Mouse (Mus musculus) stomach, embryonic 15.5 days (tissue): Measurements from ENCODE around the gene Kmt5c. TPM values are rescaled to one million over a fixed set of nuclear protein-coding genes. Genes with fewer than 3 reads are reported as not detected.

Experiments used
- ATAC-seq: fragments of 200-750 bp; cut with Nextera tagmentation; 2 replicates; pipeline ENCODE4 v1.8.0; 2017; ENCODE audit warnings: low read depth, moderate number of reproducible peaks, moderate TSS enrichment; ENCODE audit not compliant: insufficient read depth, low FRiP score
- H3K27ac ChIP-seq: fragments of 300-500 bp; sonication (generic); 2 replicates; pipeline ENCODE4 v1.5.1; 2015; ENCODE audit warnings: mild to moderate bottlenecking, inconsistent platforms
- H3K27me3 ChIP-seq: fragments of 300-500 bp; sonication (generic); replicated peaks from 2 replicates; pipeline ENCODE4 v1.6.1; 2015; ENCODE audit warnings: inconsistent platforms
- H3K36me3 ChIP-seq: fragments of 300-500 bp; sonication (generic); 2 replicates; pipeline ENCODE4 v1.6.1; 2015; ENCODE audit warnings: inconsistent platforms
- H3K4me1 ChIP-seq: fragments of 300-500 bp; sonication (generic); 2 replicates; pipeline ENCODE4 v1.6.1; 2015; ENCODE audit warnings: inconsistent platforms
- H3K4me2 ChIP-seq: fragments of 300-500 bp; sonication (generic); 2 replicates; pipeline ENCODE4 v1.6.1; 2015; ENCODE audit warnings: mild to moderate bottlenecking, inconsistent platforms
- H3K4me3 ChIP-seq: fragments of 300-500 bp; sonication (generic); replicated peaks from 2 replicates; pipeline ENCODE4 v1.5.1; 2015; ENCODE audit warnings: inconsistent platforms
- H3K9ac ChIP-seq: fragments of 300-500 bp; sonication (generic); 2 replicates; pipeline ENCODE4 v1.6.1; 2015; ENCODE audit warnings: inconsistent platforms
- H3K9me3 ChIP-seq: fragments of 300-500 bp; sonication (generic); 2 replicates; pipeline ENCODE4 v1.6.1; 2016; ENCODE audit warnings: inconsistent platforms
- WGBS: fragments of 180-500 bp; shearing (Covaris S2); methylation state at CpG from one replicate; pipeline ENCODE4 v1.1.7; 2015; 5-methylcytosine and 5-hydroxymethylcytosine counted together
- polyA plus RNA-seq: library from polyadenylated mRNA; unstranded; fragments of >200 nt; fragmentation: Nextera tagmentation; extraction: Ambion mirVana; gene quantifications from 2 replicates; pipeline ENCODE4 v1.2.1, GENCODE M21; 2015

Kmt5c gene
- polyA plus RNA-seq, 1 experiment from 2014 or later, result 57.2 TPM

DNA sequence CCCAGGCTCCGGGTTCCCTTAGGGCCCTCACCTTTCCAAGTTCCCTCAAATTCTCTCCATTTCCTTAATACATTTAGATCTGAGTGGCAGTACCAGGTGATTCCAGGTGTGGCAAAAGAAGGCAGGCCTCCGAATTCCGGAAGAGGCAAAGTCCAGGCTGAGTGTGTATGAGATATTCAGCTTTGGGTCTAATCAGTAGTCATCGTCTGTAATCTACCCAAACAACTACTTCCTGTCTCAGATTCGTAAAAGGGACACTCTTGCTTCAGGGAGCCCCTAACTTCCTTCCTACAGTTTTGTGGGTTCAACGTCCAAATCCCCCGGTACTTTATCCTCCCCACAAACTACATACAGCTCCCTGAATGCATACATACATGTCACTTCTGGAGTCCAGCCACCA lies 14.7 kb upstream of the Kmt5c start, which contains the start of gene Tmem150b:
Tmem150b (minus strand) TSS at position 81 of the 400 bp plus-strand sequence.
- Histone ChIP-seq H3K27ac (peak within 1 kb of the TSS; percentile 82), H3K36me3 (no peaks in the 10 kb centered on the region), H3K9me3 (no peaks in the 10 kb centered on the region), H3K4me2 (peak within 1 kb of the TSS; percentile 59), H3K9ac (no peak within 1 kb of the TSS), H3K4me1 (peaks cover 10% of the 10 kb centered on the region; the same call in 1 of the 2 replicates), H3K27me3 (no peaks in the 10 kb centered on the region), H3K4me3 (peak within 1 kb of the TSS; percentile 40)
- no peak for ATAC-seq
- 66% methylated on average over 7 of the region's 7 CpGs for WGBS

- 71% methylated on average over 5 of the region's 5 CpGs for WGBS
- H3K36me3 ChIP-seq, result no peaks in the 10 kb centered on the region
These were observed 8.8 kb upstream of the Kmt5c start for GRCm38 (mm10) chr7:4731090-4731489.

DNA sequence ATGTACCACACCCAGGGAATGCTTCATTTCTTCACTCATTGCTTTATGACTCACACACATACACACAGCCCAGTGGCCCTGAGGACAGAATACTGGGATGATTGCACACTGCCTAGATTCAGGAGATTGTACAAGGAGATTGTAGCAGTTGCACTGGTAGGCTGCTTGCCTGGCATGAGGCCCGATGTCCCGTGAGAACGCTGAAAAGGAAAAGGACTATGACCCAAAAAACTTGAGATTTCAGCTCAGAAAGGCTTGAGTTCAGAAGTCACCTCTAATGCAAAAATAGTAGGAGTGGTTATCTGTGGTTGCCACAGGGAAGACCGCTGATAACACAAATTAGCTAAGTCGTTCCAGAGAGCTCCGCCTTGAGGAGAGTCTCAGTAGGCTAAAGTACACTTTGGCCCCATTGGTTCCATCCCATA lies 6.9 kb upstream of the Kmt5c start:
- no peak overlapping the region for H3K4me3 ChIP-seq
- H3K27me3 ChIP-seq, result no peaks in the 10 kb centered on the region
- 49% methylated on average over 6 of the region's 6 CpGs for WGBS
- ATAC-seq, result peak; percentile 70
- H3K4me2 ChIP-seq, result no peak overlapping the region
- no peaks in the 10 kb centered on the region for H3K36me3 ChIP-seq
- no peaks in the 10 kb centered on the region for H3K4me1 ChIP-seq
- H3K9ac ChIP-seq, result no peak overlapping the region
- H3K9me3 ChIP-seq, result no peaks in the 10 kb centered on the region
- H3K27ac ChIP-seq, result no peak overlapping the region

More at GRCm38 (mm10) chr7:4731090-4731489, 8.8 kb upstream of the Kmt5c start:
- Histone ChIP-seq H3K27me3 (no peaks in the 10 kb centered on the region), H3K4me2 (no peak overlapping the region), H3K4me1 (no peaks in the 10 kb centered on the region), H3K9ac (no peak overlapping the region), H3K9me3 (no peaks in the 10 kb centered on the region), H3K27ac (no peak overlapping the region), H3K4me3 (no peak overlapping the region)
- no peak for ATAC-seq

GRCm38 (mm10) chr7:4739041-4739543 lies 823 bp upstream of the Kmt5c start:
- no peak overlapping the region for H3K9ac ChIP-seq
- H3K4me2 ChIP-seq, result peak overlapping the region; percentile 56
- no peaks in the 10 kb centered on the region for H3K27me3 ChIP-seq
- no peaks in the 10 kb centered on the region for H3K9me3 ChIP-seq
- no peak for ATAC-seq
- H3K4me3 ChIP-seq, result peak overlapping the region; percentile 34
- 52% methylated on average over 10 of the region's 10 CpGs for WGBS
- peaks cover 29% of the 10 kb centered on the region for H3K4me1 ChIP-seq
- H3K27ac ChIP-seq, result peak overlapping the region; percentile 71
- H3K36me3 ChIP-seq, result no peaks in the 10 kb centered on the region

DNA sequence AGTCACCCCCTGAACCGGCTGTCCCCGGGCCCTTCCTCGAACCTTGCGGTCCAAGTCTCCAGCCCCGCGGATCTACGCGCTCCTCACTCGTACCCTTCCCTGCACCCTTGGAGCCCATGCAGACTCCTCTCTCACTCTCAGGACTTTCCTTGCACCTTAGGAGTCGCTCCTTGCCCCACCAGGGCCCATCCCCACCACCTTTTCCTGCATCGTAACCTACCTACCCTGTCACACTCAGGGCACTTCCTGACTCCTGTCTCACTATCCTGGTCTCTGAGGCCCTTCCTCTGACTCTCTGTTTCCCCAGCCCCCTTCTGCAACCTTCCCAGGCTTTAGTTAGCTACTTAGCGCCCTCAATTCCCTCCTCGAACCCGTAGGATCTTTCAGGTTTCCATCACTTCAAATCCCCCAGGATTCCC lies 403 bp downstream of the Kmt5c start:
- no peaks in the 10 kb centered on the region for H3K27me3 ChIP-seq
- H3K9ac ChIP-seq, result peak overlapping the region; percentile 80
- ATAC-seq, result no peak; the same call in 1 of the 2 replicates
- H3K4me1 ChIP-seq, result peaks cover 29% of the 10 kb centered on the region
- H3K36me3 ChIP-seq, result no peaks in the 10 kb centered on the region
- no peaks in the 10 kb centered on the region for H3K9me3 ChIP-seq
- H3K4me2 ChIP-seq, result peak overlapping the region; percentile 77
- H3K4me3 ChIP-seq, result peak overlapping the region; percentile 75
- H3K27ac ChIP-seq, result peak overlapping the region; percentile 87
- WGBS, result 0% methylated on average over 14 of the region's 14 CpGs

- no peak for ATAC-seq
- Histone ChIP-seq H3K36me3 (peaks cover 4% of the 10 kb centered on the region), H3K4me2 (peak overlapping the region; percentile 77), H3K9ac (peak overlapping the region; percentile 80; the same call in 1 of the 2 replicates), H3K4me1 (peaks cover 29% of the 10 kb centered on the region), H3K27ac (peak overlapping the region; percentile 87), H3K4me3 (peak overlapping the region; percentile 75), H3K27me3 (no peaks in the 10 kb centered on the region), H3K9me3 (no peaks in the 10 kb centered on the region)
- WGBS, result 3% methylated on average over 4 of the region's 4 CpGs
These were observed 1.2 kb downstream of the Kmt5c start for GRCm38 (mm10) chr7:4741151-4741550.

- Histone ChIP-seq H3K36me3 (peaks cover 11% of the 10 kb centered on the region), H3K9me3 (no peaks in the 10 kb centered on the region), H3K4me1 (peaks cover 29% of the 10 kb centered on the region), H3K27ac (peak overlapping the region; percentile 87; the same call in 1 of the 2 replicates), H3K27me3 (no peaks in the 10 kb centered on the region), H3K9ac (no peak overlapping the region), H3K4me2 (peak overlapping the region; percentile 77), H3K4me3 (peak overlapping the region; percentile 75)
- ATAC-seq, result no peak
- 69% methylated on average over 21 of the region's 21 CpGs for WGBS
These were observed 2.0 kb downstream of the Kmt5c start for GRCm38 (mm10) chr7:4741672-4742481.

DNA sequence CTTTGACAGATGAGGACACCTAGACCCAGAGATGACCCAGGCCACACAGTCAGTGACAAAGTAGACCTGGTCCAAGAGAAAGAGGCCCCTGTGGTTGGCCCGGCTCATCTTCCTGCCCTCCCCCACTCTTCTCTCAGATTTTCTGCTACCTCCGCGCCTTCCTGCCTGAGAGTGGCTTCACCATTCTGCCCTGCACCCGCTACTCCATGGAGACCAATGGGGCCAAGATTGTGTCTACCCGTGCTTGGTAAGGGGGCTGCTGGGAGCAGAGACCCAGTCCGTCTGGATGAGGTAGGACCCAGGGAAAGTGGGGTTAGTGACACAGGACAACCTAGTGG lies 2.5 kb downstream of the Kmt5c start:
- H3K4me3 ChIP-seq, result no peak overlapping the region
- H3K27ac ChIP-seq, result no peak overlapping the region
- H3K9ac ChIP-seq, result no peak overlapping the region
- H3K36me3 ChIP-seq, result peaks cover 14% of the 10 kb centered on the region
- WGBS, result 67% methylated on average over 6 of the region's 6 CpGs
- H3K9me3 ChIP-seq, result no peaks in the 10 kb centered on the region
- H3K27me3 ChIP-seq, result no peaks in the 10 kb centered on the region
- H3K4me2 ChIP-seq, result peak overlapping the region; percentile 17; the same call in 1 of the 2 replicates
- H3K4me1 ChIP-seq, result peaks cover 29% of the 10 kb centered on the region
- ATAC-seq, result no peak

DNA sequence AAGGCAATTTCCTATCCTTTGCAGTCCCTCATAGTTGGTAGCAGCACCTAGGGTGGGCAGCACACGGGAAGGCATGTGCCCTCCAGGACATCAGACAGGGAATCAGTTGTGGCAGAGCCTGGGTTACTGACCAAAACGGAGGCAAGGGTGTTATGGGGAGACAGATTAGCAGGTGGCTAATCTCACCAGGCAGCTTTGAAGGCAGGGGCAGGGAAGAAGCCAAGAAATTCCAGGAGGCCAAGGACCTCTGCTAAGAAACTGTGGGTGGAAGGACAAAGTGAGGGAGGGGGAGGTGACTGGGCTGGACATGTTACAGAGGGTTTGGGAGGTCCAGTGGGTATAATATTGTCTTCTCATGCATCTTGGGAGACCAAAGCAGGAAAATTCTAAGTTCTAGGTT lies 3.4 kb downstream of the Kmt5c start:
- H3K4me1 ChIP-seq, result peaks cover 29% of the 10 kb centered on the region
- peaks cover 14% of the 10 kb centered on the region for H3K36me3 ChIP-seq
- H3K9me3 ChIP-seq, result no peaks in the 10 kb centered on the region
- no peak overlapping the region for H3K9ac ChIP-seq
- H3K4me3 ChIP-seq, result no peak overlapping the region
- ATAC-seq, result no peak
- H3K4me2 ChIP-seq, result peak overlapping the region; percentile 17; the same call in 1 of the 2 replicates
- H3K27me3 ChIP-seq, result no peaks in the 10 kb centered on the region
- H3K27ac ChIP-seq, result no peak overlapping the region
- 48% methylated on average over 2 of the region's 2 CpGs for WGBS

DNA sequence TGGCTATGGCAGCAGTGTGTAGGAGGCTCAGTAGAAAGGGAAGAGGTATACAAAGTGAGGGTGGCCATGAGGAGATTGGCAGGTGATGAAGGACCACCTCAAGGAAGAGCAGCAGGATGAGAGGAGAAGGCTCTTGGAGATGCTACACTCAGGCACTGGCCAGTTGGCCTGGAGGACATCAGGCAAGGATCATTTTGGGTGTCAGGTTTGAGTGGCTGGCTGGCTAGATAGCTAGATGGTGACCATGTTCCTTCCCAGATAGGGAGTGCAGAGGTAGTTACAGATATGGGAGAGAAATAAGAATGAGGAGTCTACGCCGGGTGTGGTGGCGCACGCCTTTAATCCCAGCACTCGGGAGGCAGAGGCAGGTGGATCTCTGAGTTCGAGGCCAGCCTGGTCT lies 5.0 kb downstream of the Kmt5c start:
- H3K27ac ChIP-seq, result no peak overlapping the region
- 90% methylated on average over 6 of the region's 6 CpGs for WGBS

DNA sequence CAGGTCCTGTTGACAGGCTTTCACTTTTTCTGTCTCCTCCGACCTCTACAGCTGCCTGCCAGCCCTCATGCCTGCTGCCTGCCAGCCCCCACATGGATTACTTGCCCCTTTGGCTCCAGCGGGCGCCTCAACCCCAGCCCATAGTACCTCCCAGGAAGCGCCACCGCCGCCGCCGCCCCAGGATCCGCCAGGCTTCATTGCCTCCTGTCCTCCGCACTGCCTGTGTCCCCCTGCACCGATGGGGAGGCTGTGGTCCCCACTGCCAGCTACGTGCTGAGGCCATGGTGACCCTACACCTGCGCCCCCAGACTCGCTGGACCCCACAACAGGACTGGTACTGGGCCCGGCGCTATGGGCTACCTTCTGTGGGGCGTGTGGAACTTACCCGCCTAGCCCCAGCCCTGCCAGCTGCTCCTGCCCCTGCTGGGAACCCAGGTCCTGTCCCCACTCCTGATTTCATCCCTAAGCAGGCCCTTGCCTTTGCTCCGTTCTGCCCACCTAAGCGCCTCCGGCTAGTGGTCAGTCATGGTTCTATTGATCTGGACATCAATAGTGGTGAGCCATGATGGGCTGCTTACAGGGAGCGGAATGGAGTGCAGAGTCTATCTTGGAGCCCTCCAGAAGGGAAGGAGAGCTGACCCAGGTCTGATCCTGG lies 6.5 kb downstream of the Kmt5c start:
- Histone ChIP-seq H3K4me1 (peaks cover 21% of the 10 kb centered on the region), H3K27me3 (no peaks in the 10 kb centered on the region), H3K4me2 (no peak overlapping the region), H3K36me3 (peaks cover 14% of the 10 kb centered on the region), H3K4me3 (no peak overlapping the region), H3K9me3 (no peaks in the 10 kb centered on the region), H3K27ac (no peak overlapping the region), H3K9ac (no peak overlapping the region)
- WGBS, result 85% methylated on average over 22 of the region's 22 CpGs
- no peak for ATAC-seq

More for the DNA sequence above, 5.0 kb downstream of the Kmt5c start:
- H3K9ac ChIP-seq, result no peak overlapping the region
- H3K4me2 ChIP-seq, result no peak overlapping the region
- no peak overlapping the region for H3K4me3 ChIP-seq
- H3K36me3 ChIP-seq, result peaks cover 14% of the 10 kb centered on the region
- no peak for ATAC-seq
- H3K4me1 ChIP-seq, result peaks cover 23% of the 10 kb centered on the region
- H3K9me3 ChIP-seq, result no peaks in the 10 kb centered on the region
- H3K27me3 ChIP-seq, result no peaks in the 10 kb centered on the region
